Mouse (Mus musculus): ENCODE measurements at regions not wholly inside any gene's neighbourhood (a gene's known extent, or its start where the extent isn't known, plus 50 kb on each side); places are given as distances from the start of the nearest gene placed in this dataset.

- no peak for DNase-seq
- intact Hi-C loops (cut with DNase I): no loop called here
These were observed 114.9 kb upstream of the N6amt1 start for GRCm38 (mm10) chr16:87239105-87239504.

GRCm38 (mm10) chr16:87234199-87234598 lies 119.8 kb upstream of the N6amt1 start:
- no peak for DNase-seq
- intact Hi-C loops (cut with DNase I): no loop called here

- intact Hi-C loops (cut with DNase I): no loop called here
- no peak for DNase-seq
These were observed 128.4 kb upstream of the N6amt1 start for GRCm38 (mm10) chr16:87225595-87225994.

GRCm38 (mm10) chr16:87225085-87225484 lies 128.9 kb upstream of the N6amt1 start:
- no peak for DNase-seq
- intact Hi-C loops (cut with DNase I): no loop called here

GRCm38 (mm10) chr16:87224024-87224423 lies 130.0 kb upstream of the N6amt1 start:
- DNase-seq: no peak
- intact Hi-C loops (cut with DNase I): no loop called here

- intact Hi-C loops (cut with DNase I): no loop called here
- no peak for DNase-seq
These were observed 133.4 kb upstream of the N6amt1 start for GRCm38 (mm10) chr16:87220611-87221010.

GRCm38 (mm10) chr16:87220201-87220600 lies 133.8 kb upstream of the N6amt1 start:
- DNase-seq: no peak
- intact Hi-C loops (cut with DNase I): no loop called here

GRCm38 (mm10) chr16:87207875-87208274 lies 146.1 kb upstream of the N6amt1 start:
- intact Hi-C loops (cut with DNase I): no loop called here
- DNase-seq: no peak

GRCm38 (mm10) chr16:87190471-87190870 lies 163.5 kb upstream of the N6amt1 start:
- DNase-seq: no peak
- intact Hi-C loops (cut with DNase I): no loop called here

GRCm38 (mm10) chr16:87188737-87189136 lies 165.2 kb upstream of the N6amt1 start:
- no peak for DNase-seq
- intact Hi-C loops (cut with DNase I): no loop called here

GRCm38 (mm10) chr16:87172395-87172794 lies 181.6 kb upstream of the N6amt1 start:
- intact Hi-C loops (cut with DNase I): no loop called here
- DNase-seq: no peak

GRCm38 (mm10) chr16:87139301-87139700 lies 214.7 kb upstream of the N6amt1 start:
- DNase-seq: no peak
- intact Hi-C loops (cut with DNase I): loop anchor here (10.0 kb wide), 1 partner anchor 254 kb away; no protein-coding TSS in a partner anchor

GRCm38 (mm10) chr16:87136503-87136902 lies 217.5 kb upstream of the N6amt1 start:
- intact Hi-C loops (cut with DNase I): loop anchor here (10.0 kb wide), 1 partner anchor 252 kb away; no protein-coding TSS in a partner anchor
- DNase-seq: no peak

GRCm38 (mm10) chr16:87134452-87134851 lies 219.5 kb upstream of the N6amt1 start:
- intact Hi-C loops (cut with DNase I): loop anchor here (10.0 kb wide), 1 partner anchor 250 kb away; no protein-coding TSS in a partner anchor
- DNase-seq: no peak

GRCm38 (mm10) chr16:87133874-87134273 lies 220.1 kb upstream of the N6amt1 start:
- intact Hi-C loops (cut with DNase I): loop anchor here (10.0 kb wide), 1 partner anchor 249 kb away; no protein-coding TSS in a partner anchor
- DNase-seq: no peak

GRCm38 (mm10) chr16:87132082-87132481 lies 221.9 kb upstream of the N6amt1 start:
- intact Hi-C loops (cut with DNase I): loop anchor here (10.0 kb wide), 1 partner anchor 247 kb away; no protein-coding TSS in a partner anchor
- DNase-seq: no peak

- intact Hi-C loops (cut with DNase I): loop anchor here (10.0 kb wide), 1 partner anchor 246 kb away; no protein-coding TSS in a partner anchor
- DNase-seq: no peak
These were observed 223.0 kb upstream of the N6amt1 start for GRCm38 (mm10) chr16:87130733-87131640.

GRCm38 (mm10) chr16:87129021-87129420 lies 225.0 kb upstream of the N6amt1 start:
- DNase-seq: no peak
- intact Hi-C loops (cut with DNase I): no loop called here

GRCm38 (mm10) chr16:87128230-87128629 lies 225.8 kb upstream of the N6amt1 start:
- DNase-seq: peak; percentile 44 to 51
- intact Hi-C loops (cut with DNase I): no loop called here

GRCm38 (mm10) chr16:87124519-87124918 lies 229.5 kb upstream of the N6amt1 start:
- DNase-seq: no peak
- intact Hi-C loops (cut with DNase I): no loop called here

GRCm38 (mm10) chr16:87103599-87103998 lies 250.4 kb upstream of the N6amt1 start:
- no peak for DNase-seq
- intact Hi-C loops (cut with DNase I): no loop called here

GRCm38 (mm10) chr16:87102057-87102456 lies 251.9 kb upstream of the N6amt1 start:
- no peak for DNase-seq
- intact Hi-C loops (cut with DNase I): no loop called here
